Mouse (Mus musculus) spleen, postnatal 36 days (tissue): ENCODE results near the gene Dpp4.

Experiments
- DNase-seq, 2 experiments: peaks; one replicate each; pipeline ENCODE4 v3.0.0; 2022; ENCODE audit warnings: low spot score in 2 of 2, mixed read lengths in 1 of 2

The Dpp4 gene

GRCm38 (mm10) chr2:62412081-62412821 is at the start of gene Dpp4:
Gene Dpp4, minus strand, starts transcription at chr2:62412231.
- DNase-seq, result peak; percentile 2 to 18

GRCm38 (mm10) chr2:62460815-62461450 is 48.9 kb upstream of the Dpp4 start:
- DNase-seq, result peak; percentile 8 to 25

- DNase-seq, result peak; percentile 81 to 83
Measured at GRCm38 (mm10) chr2:62460231-62460710, 48.2 kb upstream of the Dpp4 start.

GRCm38 (mm10) chr2:62459241-62460174 is 47.5 kb upstream of the Dpp4 start:
- DNase-seq, result no peak

GRCm38 (mm10) chr2:62458070-62458469 is 46.0 kb upstream of the Dpp4 start:
- DNase-seq, result peak in 1 of 2 experiments; percentile 17

GRCm38 (mm10) chr2:62454991-62455390 is 43.0 kb upstream of the Dpp4 start:
- DNase-seq, result no peak

- DNase-seq, result no peak
Measured at GRCm38 (mm10) chr2:62454033-62454432, 42.0 kb upstream of the Dpp4 start.

GRCm38 (mm10) chr2:62450364-62450763 is 38.3 kb upstream of the Dpp4 start:
- DNase-seq, result no peak

- DNase-seq, result no peak
Measured at GRCm38 (mm10) chr2:62449692-62450346, 37.8 kb upstream of the Dpp4 start.

GRCm38 (mm10) chr2:62440802-62441544 is 28.9 kb upstream of the Dpp4 start:
- peak; percentile 80 for DNase-seq

GRCm38 (mm10) chr2:62440083-62440482 is 28.1 kb upstream of the Dpp4 start:
- DNase-seq, result no peak

- DNase-seq, result no peak
Measured at GRCm38 (mm10) chr2:62431245-62431795, 19.3 kb upstream of the Dpp4 start.

GRCm38 (mm10) chr2:62425941-62426340 is 13.9 kb upstream of the Dpp4 start:
- no peak for DNase-seq

GRCm38 (mm10) chr2:62423343-62423776 is 11.3 kb upstream of the Dpp4 start:
- no peak for DNase-seq

- no peak for DNase-seq
Measured at GRCm38 (mm10) chr2:62422515-62423342, 10.7 kb upstream of the Dpp4 start.

GRCm38 (mm10) chr2:62421229-62421628 is 9.2 kb upstream of the Dpp4 start:
- no peak for DNase-seq

- no peak for DNase-seq
Measured at GRCm38 (mm10) chr2:62420045-62420444, 8.0 kb upstream of the Dpp4 start.

- no peak for DNase-seq
Measured at GRCm38 (mm10) chr2:62417233-62417632, 5.2 kb upstream of the Dpp4 start.
